9 mouse cellular contexts compared by ENCODE assay signal in genomic region chr9:50554241-50555093, GRCm38 (mm10). TPM values are rescaled to one million over a fixed set of nuclear protein-coding genes. Genes with fewer than 3 reads are reported as not detected.
DNase-seq lines count a peak whose midpoint lies in the region; ATAC-seq lines count a peak whose summit lies in the region.
"Had no signal": no experiment of that assay in that cellular context is flagged by ENCODE, and none has a peak within 500 bp of the region (broad histone marks: within the 10 kb centered on the region; RNA-seq: fewer than 3 reads in every experiment).

Gene Il18 (plus strand): TSS chr9:50554827.

- H3K36me3 ChIP-seq in midbrain, embryonic 13.5 days, result no peaks in the 10 kb centered on the region

- H3K4me1 ChIP-seq in midbrain, embryonic 13.5 days (replicated peaks), result peaks cover 20% of the 10 kb centered on the region

- intact Hi-C loops in gastrocnemius, postnatal 14 days (cut with DNase I; ENCODE audit: low total_unique reads), result no loop called here
- intact Hi-C loops in gastrocnemius, postnatal 36 days (cut with DNase I), result no loop called here
- intact Hi-C loops in left cerebral cortex, postnatal 4 days (cut with DNase I), result no loop called here

- H3K4me2 ChIP-seq in midbrain, embryonic 13.5 days (replicated peaks), result peak within 1 kb of the TSS; percentile 51

- H3K9me3 ChIP-seq in midbrain, embryonic 13.5 days, result no peaks in the 10 kb centered on the region

- peak within 1 kb of the TSS; percentile 27 for H3K4me3 ChIP-seq in midbrain, embryonic 13.5 days (replicated peaks)

- ATAC-seq in granulocyte monocyte progenitor cell, adult 5-6 weeks (replicated peaks; ENCODE audit: poor library complexity, severe bottlenecking), result peak; percentile 94
- ATAC-seq in midbrain, embryonic 13.5 days, result peak; percentile 99

- H3K27ac ChIP-seq in midbrain, embryonic 13.5 days, result peak within 1 kb of the TSS; percentile 85

- peak within 1 kb of the TSS; percentile 47 for H3K9ac ChIP-seq in midbrain, embryonic 13.5 days (replicated peaks)

- H3K27me3 ChIP-seq in midbrain, embryonic 13.5 days, result no peaks in the 10 kb centered on the region

- DNase-seq in gastrocnemius, postnatal 14 days, result peak; percentile 12
- DNase-seq in gastrocnemius, postnatal 36 days, result no peak
- DNase-seq in cerebellum, postnatal 14 days, result peak; percentile 12 to 38
- DNase-seq in kidney, adult 18-20 months, result peak; percentile 58
- peak; percentile 41 for DNase-seq in left cerebral cortex, postnatal 4 days
- DNase-seq in spleen, postnatal 10 days (ENCODE audit: low spot score in 2 of 2), result peak; percentile 16 to 50

- 18% methylated on average over 12 of the region's 12 CpGs for WGBS in midbrain, embryonic 13.5 days

RNA-seq across cellular contexts. Expression of gene Il18, which starts in this region (rescaled TPM):
- total RNA-seq in gastrocnemius, postnatal 14 days (2021), result under 1 TPM; 0.53 to 0.74 TPM
- total RNA-seq in gastrocnemius, postnatal 36 days (2021), result 1 to 10 TPM in 1 of 2 experiments, under 1 TPM in 1; 0.87 to 1.4 TPM
- 1.0 and 4.5 TPM in 2 replicates for total RNA-seq in granulocyte monocyte progenitor cell, adult 5-6 weeks (2014; fragmentation: Nextera tagmentation)
- 2.6 and 4.2 TPM in 2 replicates for total RNA-seq in granulocyte monocyte progenitor cell, adult 5-6 weeks (2017)
- 10 to 100 TPM; 16.3 to 17.0 TPM for total RNA-seq in left cerebral cortex, postnatal 4 days (2021)
- polyA plus RNA-seq in midbrain, embryonic 13.5 days (2015; fragmentation: Nextera tagmentation; extraction: Ambion mirVana), result 27.3 and 29.4 TPM in 2 replicates
- total RNA-seq: MEL had no signal

Comparison
In these comparisons a context has a peak if more than half of its experiments do, and no peak if none do; other contexts are left out.
1. Peak in DNase-seq in gastrocnemius, postnatal 14 days; RNA of the gene not detected or under 1 TPM.
2. DNase-seq: peak in cerebellum, postnatal 14 days (2 of 2), kidney, adult 18-20 months (single experiment), left cerebral cortex, postnatal 4 days (single experiment) and spleen, postnatal 10 days (2 of 2); none in gastrocnemius, postnatal 36 days (0 of 2).